Mouse (Mus musculus) E14TG2a.4 (cell line): ENCODE measurements around the gene Dazl.

Experiments
- H3K27me3 ChIP-seq: 2 replicates; pipeline ENCODE4 v1.6.1; 2014; ENCODE audit warnings: low read length, control low read depth; ENCODE audit not compliant: insufficient read depth
- H3K36me3 ChIP-seq: 2 replicates; pipeline ENCODE4 v1.6.1; 2014; ENCODE audit warnings: low read length, control low read depth; ENCODE audit not compliant: insufficient read depth
- H3K4me1 ChIP-seq: replicated peaks from 2 replicates; pipeline ENCODE4 v1.6.1; 2014; ENCODE audit warnings: low read depth, low read length, control low read depth
- H3K4me3 ChIP-seq: replicated peaks from 2 replicates; pipeline ENCODE4 v1.5.1; 2014; ENCODE audit warnings: mild to moderate bottlenecking, low read length
- H3K9me3 ChIP-seq: 2 replicates; pipeline ENCODE4 v1.6.1; 2014; ENCODE audit warnings: low read length, control low read depth
- CTCF ChIP-seq: conservative IDR thresholded peaks from 2 replicates; pipeline ENCODE4 v1.5.1; 2014; ENCODE audit warnings: low read length
- NANOG ChIP-seq: IDR thresholded peaks from 2 replicates; pipeline ENCODE4 v1.6.1; 2014; ENCODE audit warnings: borderline replicate concordance, low read length, mixed read lengths
- POU5F1 ChIP-seq: IDR thresholded peaks from 2 replicates; pipeline ENCODE4 v1.6.1; 2014; ENCODE audit warnings: low read length, borderline replicate concordance

Dazl gene

DNA sequence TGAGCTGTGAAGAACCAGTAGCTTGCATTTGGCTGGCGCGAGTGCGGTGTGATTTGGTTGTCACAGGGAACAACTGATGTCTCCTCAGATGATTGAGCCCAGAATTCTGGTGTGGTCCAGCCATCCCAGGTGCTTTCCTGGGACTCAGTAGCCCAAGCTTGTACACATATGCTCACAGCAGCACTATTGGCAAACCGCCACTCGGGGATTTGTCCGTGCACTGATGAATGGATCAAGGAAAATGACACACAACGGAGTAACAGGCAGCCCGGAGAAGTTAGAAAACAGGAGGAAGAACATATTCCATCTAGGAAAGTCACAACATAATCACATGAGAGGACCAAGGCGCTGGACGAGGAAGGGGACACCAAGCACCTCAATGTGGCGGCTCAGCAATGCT, 60.6 kb downstream of the Dazl start:
- no peak overlapping the region for H3K4me3 ChIP-seq
- 0 out of 2 replicates have a peak, but pooled peaks cover 4% of the 10 kb centered on the region for H3K9me3 ChIP-seq
- H3K36me3 ChIP-seq = no peaks in the 10 kb centered on the region
- peaks cover 2% of the 10 kb centered on the region; the same call in 1 of the 2 replicates for H3K4me1 ChIP-seq
- TF ChIP-seq POU5F1 (no peak), NANOG (no peak), CTCF (no peak)
- H3K27me3 ChIP-seq = no peaks in the 10 kb centered on the region

DNA sequence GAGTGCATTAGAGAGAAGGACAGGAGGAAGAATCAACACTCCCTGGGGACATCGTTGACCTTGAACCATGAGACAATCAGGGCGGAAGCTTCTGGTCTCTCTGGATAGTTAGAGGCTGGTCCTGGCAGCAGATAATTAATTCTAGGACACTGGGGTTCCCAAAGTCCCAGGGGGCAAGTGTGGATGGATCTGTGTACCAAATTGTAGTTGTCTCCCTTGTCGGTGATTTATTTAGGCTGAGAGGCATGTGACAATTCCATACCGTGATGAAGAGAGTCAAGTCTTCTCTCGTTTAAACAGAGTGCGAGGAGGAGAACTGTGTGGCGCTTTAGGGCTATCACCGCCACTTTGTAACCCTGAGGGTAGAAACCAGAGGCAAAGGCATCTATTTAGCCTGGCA, 62.2 kb downstream of the Dazl start:
- Histone ChIP-seq H3K4me1 (no peaks in the 10 kb centered on the region), H3K4me3 (no peak overlapping the region), H3K36me3 (no peaks in the 10 kb centered on the region), H3K27me3 (no peaks in the 10 kb centered on the region), H3K9me3 (no peaks in the 10 kb centered on the region)
- TF ChIP-seq POU5F1 = no peak
- no peak for TF ChIP-seq NANOG

DNA sequence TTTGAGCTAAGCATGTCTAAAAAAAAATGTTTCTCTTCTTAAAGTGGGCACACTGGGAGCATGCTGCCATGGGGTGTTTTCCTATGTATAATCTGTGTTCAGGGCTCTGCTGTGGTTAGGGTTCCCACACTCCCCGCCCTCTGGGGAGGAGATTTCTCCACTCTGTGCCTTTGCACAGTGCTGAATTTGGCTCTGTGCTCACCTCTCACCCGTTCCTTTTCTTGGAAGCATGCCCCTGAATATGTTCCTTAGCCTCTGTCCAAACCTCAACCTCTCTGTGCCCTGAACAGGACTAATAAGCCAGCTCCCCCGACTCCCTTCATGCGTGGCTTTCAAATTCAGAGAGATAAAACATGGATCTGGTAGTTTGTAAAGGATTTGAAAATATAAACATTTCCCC, 63.9 kb downstream of the Dazl start:
- TF ChIP-seq CTCF (no peak), POU5F1 (no peak), NANOG (no peak)
- H3K36me3 ChIP-seq = no peaks in the 10 kb centered on the region
- H3K4me1 ChIP-seq = no peaks in the 10 kb centered on the region
- H3K9me3 ChIP-seq = no peaks in the 10 kb centered on the region
- peaks cover 7% of the 10 kb centered on the region; the same call in 1 of the 2 replicates for H3K27me3 ChIP-seq
- H3K4me3 ChIP-seq = no peak overlapping the region
